Mouse (Mus musculus): Measurements from ENCODE around the gene Zfp977. TPM values are rescaled to one million over a fixed set of nuclear protein-coding genes. Genes with fewer than 3 reads are reported as not detected.
"Not testable (repeated sequence)": the region's sequence is repeated elsewhere in the genome, so short reads cannot be mapped to it uniquely, and the experiment has no call there.

Gene Zfp977
- 1.7 and 1.8 TPM in 2 replicates for polyA plus RNA-seq (2015; fragmentation: Nextera tagmentation; extraction: Ambion mirVana)

DNA sequence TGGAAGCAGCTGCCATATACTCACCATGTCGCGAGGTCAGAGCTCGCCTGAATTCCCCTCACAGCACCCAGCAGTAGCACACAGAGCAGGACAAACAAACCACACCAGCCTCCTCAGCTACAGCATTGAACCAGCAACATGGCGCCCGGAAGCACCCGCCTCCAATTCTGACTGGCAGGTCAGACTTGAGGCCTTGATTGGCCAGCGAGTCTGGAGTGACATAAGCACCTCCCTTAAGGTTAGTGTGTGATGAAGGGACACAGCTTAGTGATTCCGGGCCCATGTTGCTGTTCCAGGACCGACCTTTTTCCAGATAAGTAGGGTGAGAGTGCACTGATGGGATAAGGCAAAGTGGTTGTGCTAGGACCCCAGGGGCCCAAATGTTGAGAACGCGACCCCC, at the start of gene Zfp977:
Gene Zfp977 (minus strand): TSS at position 135 of the 400 bp plus-strand sequence.
- not testable (repeated sequence) for H3K27ac ChIP-seq; ATAC-seq (ENCODE audit: low FRiP score); H3K27me3 ChIP-seq; H3K4me1 ChIP-seq (replicated peaks); H3K36me3 ChIP-seq; H3K9ac ChIP-seq; H3K4me2 ChIP-seq; H3K4me3 ChIP-seq
- 93% methylated on average over 11 of the region's 11 CpGs for WGBS
- H3K9me3 ChIP-seq: peaks cover 45% of the 10 kb centered on the region

DNA sequence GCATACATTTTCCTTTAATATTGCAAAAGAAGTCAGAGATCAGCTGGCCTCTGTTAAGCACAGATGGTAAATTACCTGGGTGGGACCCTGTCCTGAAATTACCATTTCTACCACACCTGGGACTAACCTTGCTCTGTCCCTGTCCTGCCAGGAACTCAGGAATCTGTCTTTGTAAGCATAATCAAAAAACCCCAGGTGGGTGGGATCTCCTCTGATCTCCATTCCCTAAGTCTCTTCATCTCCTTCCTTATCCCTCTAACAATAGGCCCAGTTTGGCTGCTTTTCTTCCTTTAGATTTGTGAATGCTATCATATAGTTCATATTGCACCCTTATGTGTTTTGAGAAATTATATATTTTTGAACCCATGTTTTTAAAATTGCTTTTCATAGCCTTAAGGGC, 38.7 kb upstream of the Zfp977 start:
- not testable (repeated sequence) for ATAC-seq (ENCODE audit: low FRiP score); H3K9ac ChIP-seq; H3K4me3 ChIP-seq; H3K27ac ChIP-seq; H3K36me3 ChIP-seq; H3K27me3 ChIP-seq; H3K4me1 ChIP-seq (replicated peaks); H3K4me2 ChIP-seq
- H3K9me3 ChIP-seq: peaks cover 14% of the 10 kb centered on the region

DNA sequence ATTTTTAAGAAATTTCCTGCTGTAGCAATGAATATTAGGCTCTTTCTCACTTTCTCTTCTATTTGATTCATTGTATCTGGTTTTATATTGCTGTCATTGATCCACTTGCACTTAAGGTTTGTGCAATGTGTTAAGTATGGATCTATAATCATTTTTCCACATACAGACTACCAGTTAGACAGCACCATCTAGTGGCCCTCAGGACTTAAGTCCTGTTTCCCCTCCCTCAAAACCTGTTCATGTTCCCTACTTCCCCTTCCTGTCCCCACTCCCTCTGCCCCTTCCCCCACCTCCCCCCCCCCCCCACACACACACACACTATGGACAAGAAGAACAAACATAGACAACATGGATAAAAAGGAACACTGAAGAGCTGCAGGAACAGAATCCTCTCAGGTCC, 3.3 kb upstream of the Zfp977 start:
- not testable (repeated sequence) for H3K9ac ChIP-seq; H3K27me3 ChIP-seq; H3K36me3 ChIP-seq; H3K4me1 ChIP-seq (replicated peaks); H3K4me3 ChIP-seq; H3K27ac ChIP-seq; ATAC-seq (ENCODE audit: low FRiP score); H3K4me2 ChIP-seq
- peaks cover 57% of the 10 kb centered on the region for H3K9me3 ChIP-seq

DNA sequence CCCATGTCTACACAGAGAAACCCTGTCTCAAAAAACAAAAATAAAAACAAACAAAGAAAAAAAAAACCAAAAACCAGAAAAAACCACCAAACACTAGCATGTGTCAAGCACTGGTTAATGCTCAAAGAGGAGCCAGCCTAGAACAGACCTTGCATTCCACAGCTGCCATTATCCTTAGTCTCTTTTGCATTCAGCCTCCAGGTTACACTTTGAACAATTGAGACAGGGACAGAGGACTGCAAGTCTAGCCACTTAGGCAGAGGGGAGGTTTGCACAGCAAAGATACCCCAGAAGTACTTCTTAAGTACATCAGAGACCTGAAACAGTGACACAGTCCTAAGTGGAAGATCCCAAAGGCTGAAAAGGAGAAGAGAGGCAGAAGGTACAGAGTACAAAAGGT, 1.0 kb downstream of the Zfp977 start:
- not testable (repeated sequence) for H3K4me2 ChIP-seq; H3K4me3 ChIP-seq; H3K27me3 ChIP-seq; H3K36me3 ChIP-seq; H3K4me1 ChIP-seq (replicated peaks); ATAC-seq (ENCODE audit: low FRiP score); H3K9ac ChIP-seq; H3K27ac ChIP-seq
- H3K9me3 ChIP-seq: peaks cover 47% of the 10 kb centered on the region

DNA sequence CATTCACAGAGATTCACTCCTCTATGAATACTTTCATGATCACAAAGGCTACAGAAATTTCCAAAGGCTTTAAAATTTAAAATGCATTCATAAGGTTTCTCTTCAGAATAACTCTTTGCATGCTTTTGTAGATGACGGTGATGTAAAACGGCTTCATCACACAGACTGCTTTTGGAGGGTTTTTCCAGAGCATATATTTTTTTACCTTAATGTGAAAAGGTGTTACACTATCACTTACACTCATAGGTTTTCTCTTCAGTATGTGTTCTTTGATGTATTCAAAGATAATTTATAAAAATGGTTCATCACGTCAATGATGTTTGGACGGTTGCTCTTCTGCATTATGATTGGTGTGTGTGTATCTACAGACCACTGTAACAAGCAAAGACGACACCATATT, 13.9 kb downstream of the Zfp977 start, which contains the start of gene Gm21028:
Gene Gm21028 (minus strand): TSS at position 101 of the 400 bp plus-strand sequence.
- WGBS: 92% methylated on average over 5 of the region's 5 CpGs
- ATAC-seq (ENCODE audit: low FRiP score): no peak
- H3K9me3 ChIP-seq: peaks cover 69% of the 10 kb centered on the region
- no peak within 1 kb of the TSS for H3K4me3 ChIP-seq
- H3K27me3 ChIP-seq: no peaks in the 10 kb centered on the region
- H3K27ac ChIP-seq: no peak within 1 kb of the TSS
- no peaks in the 10 kb centered on the region for H3K4me1 ChIP-seq (replicated peaks)
- H3K4me2 ChIP-seq: no peak within 1 kb of the TSS
- no peak within 1 kb of the TSS for H3K9ac ChIP-seq
- peaks cover 4% of the 10 kb centered on the region; the same call in 1 of the 2 replicates for H3K36me3 ChIP-seq

DNA sequence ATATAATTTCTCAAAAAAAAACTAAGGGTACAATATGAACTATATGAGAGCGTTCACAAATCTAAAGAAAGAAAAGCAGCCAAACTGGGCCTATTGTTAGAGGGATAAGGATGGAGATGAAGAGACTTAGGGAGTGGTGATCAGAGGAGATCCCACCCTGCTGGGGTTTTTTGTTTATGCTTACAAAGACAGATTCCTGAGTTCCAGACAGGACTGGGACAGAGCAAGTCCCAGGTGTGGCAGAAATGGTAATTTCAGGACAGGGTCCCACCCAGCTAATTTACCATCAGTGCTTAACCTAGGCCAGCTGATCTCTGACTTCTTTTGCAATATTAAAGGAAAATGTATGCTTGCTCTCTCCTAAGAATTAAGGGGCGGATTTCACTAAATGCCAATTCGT, 40.6 kb downstream of the Zfp977 start:
- no peak overlapping the region for H3K4me2 ChIP-seq
- H3K27ac ChIP-seq: no peak overlapping the region
- peaks cover 9% of the 10 kb centered on the region for H3K9me3 ChIP-seq
- H3K9ac ChIP-seq: no peak overlapping the region
- no peaks in the 10 kb centered on the region for H3K4me1 ChIP-seq (replicated peaks)
- WGBS: 82% methylated on average over 3 of the region's 3 CpGs
- ATAC-seq (ENCODE audit: low FRiP score): no peak
- no peaks in the 10 kb centered on the region for H3K36me3 ChIP-seq
- H3K27me3 ChIP-seq: no peaks in the 10 kb centered on the region
- no peak overlapping the region for H3K4me3 ChIP-seq

Small RNA genes within 50 kb of the gene (microRNA-seq; reads per million reads assigned to microRNA genes)
- not detected for gene Gm24938

Other genes starting within 250 kb of the Zfp977 start
- gene 4933421I07Rik, start 144.4 kb downstream of the Zfp977 start, polyA plus RNA-seq (2015; fragmentation: Nextera tagmentation; extraction: Ambion mirVana): not detected in 2 replicates
- 13.6 and 14.0 TPM in 2 replicates for gene Zfp141, start 86.8 kb downstream of the Zfp977 start, polyA plus RNA-seq (2015; fragmentation: Nextera tagmentation; extraction: Ambion mirVana)
- not detected in 2 replicates for gene Gm21028, start 14.0 kb downstream of the Zfp977 start, polyA plus RNA-seq (2015; fragmentation: Nextera tagmentation; extraction: Ambion mirVana)
- gene Zfp976, start 50.0 kb upstream of the Zfp977 start, polyA plus RNA-seq (2015; fragmentation: Nextera tagmentation; extraction: Ambion mirVana): 2.4 and 2.5 TPM in 2 replicates
- gene Zfp975, start 100.2 kb upstream of the Zfp977 start, polyA plus RNA-seq (2015; fragmentation: Nextera tagmentation; extraction: Ambion mirVana): 6.2 and 6.4 TPM in 2 replicates
- not detected in 2 replicates for gene Gm17067, start 134.5 kb upstream of the Zfp977 start, polyA plus RNA-seq (2015; fragmentation: Nextera tagmentation; extraction: Ambion mirVana)
- gene Vmn2r62, start 201.0 kb upstream of the Zfp977 start, polyA plus RNA-seq (2015; fragmentation: Nextera tagmentation; extraction: Ambion mirVana): not detected in 2 replicates

Data from hindbrain, embryonic 13.5 days (tissue).